Mouse (Mus musculus) lung, embryonic 16.5 days (tissue): Measurements from ENCODE around the gene Rpl34. TPM values are rescaled to one million over a fixed set of nuclear protein-coding genes. Genes with fewer than 3 reads are reported as not detected.

ENCODE experiments used
- ATAC-seq: fragments of 200-750 bp; cut with Nextera tagmentation; 2 replicates; pipeline ENCODE4 v1.8.0; 2017; ENCODE audit warnings: low read depth, mild to moderate bottlenecking, moderate library complexity
- H3K27ac ChIP-seq: fragments of 300-500 bp; sonication (generic); 2 replicates; pipeline ENCODE4 v1.5.1; 2014; ENCODE audit warnings: mild to moderate bottlenecking, control low read depth, low read length
- H3K27me3 ChIP-seq: fragments of 300-500 bp; sonication (generic); 2 replicates; pipeline ENCODE4 v1.6.1; 2014; ENCODE audit warnings: low read depth, low read length, mixed read lengths; ENCODE audit not compliant: control insufficient read depth, insufficient read depth
- H3K36me3 ChIP-seq: fragments of 300-500 bp; sonication (generic); 2 replicates; pipeline ENCODE4 v1.6.1; 2014; ENCODE audit warnings: low read length; ENCODE audit not compliant: control insufficient read depth, insufficient read depth
- H3K4me1 ChIP-seq: fragments of 300-500 bp; sonication (generic); replicated peaks from 2 replicates; pipeline ENCODE4 v1.6.1; 2014; ENCODE audit warnings: low read length, mixed read lengths; ENCODE audit not compliant: control insufficient read depth, insufficient read depth
- H3K4me2 ChIP-seq: fragments of 300-500 bp; sonication (generic); 2 replicates; pipeline ENCODE4 v1.6.1; 2014; ENCODE audit warnings: low read depth, low read length, control low read depth
- H3K4me3 ChIP-seq: fragments of 300-500 bp; sonication (generic); 2 replicates; pipeline ENCODE4 v1.5.1; 2014; ENCODE audit warnings: mild to moderate bottlenecking, low read length, control low read depth
- H3K9ac ChIP-seq: fragments of 300-500 bp; sonication (generic); 2 replicates; pipeline ENCODE4 v1.6.1; 2014; ENCODE audit warnings: low read length, control low read depth
- H3K9me3 ChIP-seq: fragments of 300-500 bp; sonication (generic); 2 replicates; pipeline ENCODE4 v1.6.1; 2016; ENCODE audit warnings: low read length; ENCODE audit not compliant: control insufficient read depth
- WGBS: fragments of 180-500 bp; shearing (Covaris S2); extraction: QIAGEN DNeasy Blood & Tissue Kit; methylation state at CpG from one replicate; pipeline ENCODE4 v1.1.7; 2014; 5-methylcytosine and 5-hydroxymethylcytosine counted together
- polyA plus RNA-seq: library from polyadenylated mRNA; unstranded; fragments of >200 nt; fragmentation: Nextera tagmentation; extraction: Ambion mirVana; gene quantifications from 2 replicates; pipeline ENCODE4 v1.2.1, GENCODE M21; 2015

Gene Rpl34
- polyA plus RNA-seq, 1 experiment from 2014 or later, result 840 TPM

GRCm38 (mm10) chr3:130681226-130681625, 49.0 kb downstream of the Rpl34 start:
- 41% methylated on average over 2 of the region's 2 CpGs for WGBS
- no peak overlapping the region for H3K4me2 ChIP-seq
- no peak for ATAC-seq
- H3K4me1 ChIP-seq, result no peaks in the 10 kb centered on the region
- no peaks in the 10 kb centered on the region for H3K36me3 ChIP-seq
- H3K9me3 ChIP-seq, result no peaks in the 10 kb centered on the region
- H3K27me3 ChIP-seq, result no peaks in the 10 kb centered on the region
- H3K4me3 ChIP-seq, result no peak overlapping the region
- H3K27ac ChIP-seq, result no peak overlapping the region
- no peak overlapping the region for H3K9ac ChIP-seq

GRCm38 (mm10) chr3:130677671-130678460, 52.3 kb downstream of the Rpl34 start:
- no peaks in the 10 kb centered on the region for H3K4me1 ChIP-seq
- H3K27me3 ChIP-seq, result no peaks in the 10 kb centered on the region
- H3K4me2 ChIP-seq, result no peak overlapping the region
- H3K27ac ChIP-seq, result no peak overlapping the region
- H3K9ac ChIP-seq, result no peak overlapping the region
- H3K36me3 ChIP-seq, result no peaks in the 10 kb centered on the region
- WGBS, result 92% methylated on average over 19 of the region's 19 CpGs
- no peaks in the 10 kb centered on the region for H3K9me3 ChIP-seq
- H3K4me3 ChIP-seq, result no peak overlapping the region
- ATAC-seq, result no peak

Other genes with a start within 250 kb of the Rpl34 start
- not detected in 2 replicates for gene Etnppl, start 113.0 kb downstream of the Rpl34 start, polyA plus RNA-seq
- gene Ostc, start 21.0 kb downstream of the Rpl34 start, polyA plus RNA-seq, result 351 and 390 TPM in 2 replicates